Mouse (Mus musculus): Measurements from ENCODE around the gene Wdr95. TPM values are rescaled to one million over a fixed set of nuclear protein-coding genes. Genes with fewer than 3 reads are reported as not detected.
"Not testable (repeated sequence)": the region's sequence is repeated elsewhere in the genome, so short reads cannot be mapped to it uniquely, and the experiment has no call there.

Wdr95 gene
- total and polyA plus RNA-seq, 3 experiments, result 0.29 TPM; not detected in 2

GRCm38 (mm10) chr5:149523856-149524241 is 4.6 kb upstream of the Wdr95 start:
- Histone ChIP-seq H3K4me3 (no peak overlapping the region), H3K4me1 (ENCODE audit: control insufficient read depth, insufficient read depth, low read length) (peaks cover 3% of the 10 kb centered on the region; the same call in 1 of the 2 replicates), H3K79me2 (replicated peaks; ENCODE audit: control insufficient read depth, insufficient read depth, low read length) (no peaks in the 10 kb centered on the region), H3K9ac (ENCODE audit: low read depth, low read length) (no peak overlapping the region), H3K27ac (no peak overlapping the region), H3K27me3 (ENCODE audit: control insufficient read depth, insufficient read depth, low read length) (peaks cover 1% of the 10 kb centered on the region; the same call in 1 of the 2 replicates), H3K36me3 (ENCODE audit: control insufficient read depth, insufficient read depth, low read length) (no peaks in the 10 kb centered on the region)
- 36% methylated on average over 6 of the region's 6 CpGs for WGBS
- no peak for DNase-seq
- intact Hi-C loops (cut with DNase I), result loop anchor here (1.0 to 10.0 kb wide), 4 partner anchors 41 to 709 kb away; no protein-coding TSS in a partner anchor
- TF ChIP-seq POLR2A (IDR thresholded peaks at IDR 0.05; ENCODE audit: insufficient read depth, low read depth, low read length) (no peak), EP300 (IDR thresholded peaks at IDR 0.05; ENCODE audit: insufficient read depth, low read depth, low read length) (no peak), CTCF (IDR thresholded peaks at IDR 0.05) (no peak)

- intact Hi-C loops (cut with DNase I), result loop anchor here (1.0 to 10.0 kb wide), 4 partner anchors 42 to 710 kb away; no protein-coding TSS in a partner anchor
Observed at GRCm38 (mm10) chr5:149524242-149524858, 4.1 kb upstream of the Wdr95 start.

GRCm38 (mm10) chr5:149525055-149525785 is 3.3 kb upstream of the Wdr95 start:
- TF ChIP-seq CTCF (IDR thresholded peaks at IDR 0.05), result peak; percentile 16; the same call in 1 of the 2 replicates
- no peak for TF ChIP-seq POLR2A (IDR thresholded peaks at IDR 0.05; ENCODE audit: insufficient read depth, low read depth, low read length)
- no peak overlapping the region for H3K27ac ChIP-seq
- 34% methylated on average over 6 of the region's 6 CpGs for WGBS
- no peak for DNase-seq
- intact Hi-C loops (cut with DNase I), result loop anchor here (2.0 to 10.0 kb wide), 2 partner anchors 42 to 710 kb away; no protein-coding TSS in a partner anchor
- no peaks in the 10 kb centered on the region for H3K79me2 ChIP-seq (replicated peaks; ENCODE audit: control insufficient read depth, insufficient read depth, low read length)
- H3K4me3 ChIP-seq, result no peak overlapping the region
- H3K36me3 ChIP-seq (ENCODE audit: control insufficient read depth, insufficient read depth, low read length), result no peaks in the 10 kb centered on the region
- peaks cover 3% of the 10 kb centered on the region; the same call in 1 of the 2 replicates for H3K4me1 ChIP-seq (ENCODE audit: control insufficient read depth, insufficient read depth, low read length)
- H3K27me3 ChIP-seq (ENCODE audit: control insufficient read depth, insufficient read depth, low read length), result peaks cover 1% of the 10 kb centered on the region; the same call in 1 of the 2 replicates
- no peak overlapping the region for H3K9ac ChIP-seq (ENCODE audit: low read depth, low read length)

More at GRCm38 (mm10) chr5:149524242-149524858, 4.1 kb upstream of the Wdr95 start:
- H3K36me3 ChIP-seq (ENCODE audit: control insufficient read depth, insufficient read depth, low read length), result no peaks in the 10 kb centered on the region
- no peak overlapping the region for H3K27ac ChIP-seq
- H3K4me3 ChIP-seq, result no peak overlapping the region
- no peak overlapping the region for H3K9ac ChIP-seq (ENCODE audit: low read depth, low read length)
- H3K27me3 ChIP-seq (ENCODE audit: control insufficient read depth, insufficient read depth, low read length), result peaks cover 1% of the 10 kb centered on the region; the same call in 1 of the 2 replicates
- peaks cover 3% of the 10 kb centered on the region; the same call in 1 of the 2 replicates for H3K4me1 ChIP-seq (ENCODE audit: control insufficient read depth, insufficient read depth, low read length)
- 5% methylated on average over 16 of the region's 16 CpGs for WGBS
- peak; percentile 76 to 83 for DNase-seq
- H3K79me2 ChIP-seq (replicated peaks; ENCODE audit: control insufficient read depth, insufficient read depth, low read length), result no peaks in the 10 kb centered on the region
- TF ChIP-seq EP300 (IDR thresholded peaks at IDR 0.05; ENCODE audit: insufficient read depth, low read depth, low read length) (peak; percentile 95), CTCF (IDR thresholded peaks at IDR 0.05) (no peak; the same call in none of the 2 replicates), POLR2A (IDR thresholded peaks at IDR 0.05; ENCODE audit: insufficient read depth, low read depth, low read length) (no peak)

GRCm38 (mm10) chr5:149526467-149526951 is 2.0 kb upstream of the Wdr95 start:
- Histone ChIP-seq H3K79me2 (replicated peaks; ENCODE audit: control insufficient read depth, insufficient read depth, low read length) (no peaks in the 10 kb centered on the region), H3K9ac (ENCODE audit: low read depth, low read length) (no peak overlapping the region), H3K36me3 (ENCODE audit: control insufficient read depth, insufficient read depth, low read length) (no peaks in the 10 kb centered on the region), H3K27me3 (ENCODE audit: control insufficient read depth, insufficient read depth, low read length) (peaks cover 1% of the 10 kb centered on the region; the same call in 1 of the 2 replicates), H3K4me1 (ENCODE audit: control insufficient read depth, insufficient read depth, low read length) (peaks cover 3% of the 10 kb centered on the region; the same call in 1 of the 2 replicates), H3K4me3 (peak overlapping the region; percentile 25; the same call in 1 of the 2 replicates), H3K27ac (no peak overlapping the region)
- 24% methylated on average over 10 of the region's 10 CpGs for WGBS
- TF ChIP-seq CTCF (IDR thresholded peaks at IDR 0.05) (no peak), EP300 (IDR thresholded peaks at IDR 0.05; ENCODE audit: insufficient read depth, low read depth, low read length) (no peak), POLR2A (IDR thresholded peaks at IDR 0.05; ENCODE audit: insufficient read depth, low read depth, low read length) (no peak)
- peak; percentile 35 to 50 for DNase-seq
- intact Hi-C loops (cut with DNase I), result loop anchor here (10.0 kb wide), 1 partner anchor 712 kb away; no protein-coding TSS in a partner anchor

- not testable (repeated sequence) for DNase-seq; H3K9ac ChIP-seq (ENCODE audit: low read depth, low read length); H3K4me3 ChIP-seq; H3K79me2 ChIP-seq (replicated peaks; ENCODE audit: control insufficient read depth, insufficient read depth, low read length); H3K4me1 ChIP-seq (ENCODE audit: control insufficient read depth, insufficient read depth, low read length); H3K27ac ChIP-seq; H3K27me3 ChIP-seq (ENCODE audit: control insufficient read depth, insufficient read depth, low read length); H3K36me3 ChIP-seq (ENCODE audit: control insufficient read depth, insufficient read depth, low read length)
- 80% methylated on average over 4 of the region's 4 CpGs for WGBS
- intact Hi-C loops (cut with DNase I), result loop anchor here (10.0 kb wide), 1 partner anchor 712 kb away; no protein-coding TSS in a partner anchor
Observed at GRCm38 (mm10) chr5:149527292-149527691, 1.2 kb upstream of the Wdr95 start.

Measured in heart, adult 2 months (tissue).